Comparison of ENCODE assay signal across 16 mouse cellular contexts in genomic region chr3:127843324-127843940, GRCm38 (mm10). TPM values are rescaled to one million over a fixed set of nuclear protein-coding genes. Genes with fewer than 3 reads are reported as not detected.
DNase-seq lines count a peak whose midpoint lies in the region; ATAC-seq and TF ChIP-seq lines count a peak whose summit lies in the region.
"Had no signal": no experiment of that assay in that cellular context is flagged by ENCODE, and none has a peak within 500 bp of the region (broad histone marks: within the 10 kb centered on the region; RNA-seq: fewer than 3 reads in every experiment).

No protein-coding gene starts in this region.

- TF ChIP-seq POLR2A in liver, adult 2 months (IDR thresholded peaks at IDR 0.05; ENCODE audit: extremely low read depth, insufficient read depth, low read length): no peak

- H3K4me1 ChIP-seq in liver, postnatal 0 days (ENCODE audit: insufficient read depth): peaks cover 17% of the 10 kb centered on the region
- H3K4me1 ChIP-seq in liver, adult 2 months (ENCODE audit: control insufficient read depth, insufficient read depth, low read length): peaks cover 11% of the 10 kb centered on the region
- H3K4me1 ChIP-seq in lung, embryonic 15.5 days: peaks cover 7% of the 10 kb centered on the region
- H3K4me1 ChIP-seq: neural tube, embryonic 12.5 days had no signal

- H3K9ac ChIP-seq in liver, postnatal 0 days (replicated peaks): no peak overlapping the region
- H3K9ac ChIP-seq in liver, adult 2 months (ENCODE audit: low read depth, low read length): no peak overlapping the region
- H3K9ac ChIP-seq in lung, embryonic 15.5 days: no peak overlapping the region
- H3K9ac ChIP-seq: hindbrain, embryonic 15.5 days; neural tube, embryonic 12.5 days had no signal

- no peaks in the 10 kb centered on the region for H3K36me3 ChIP-seq in liver, postnatal 0 days (replicated peaks; ENCODE audit: insufficient read depth, low read length)
- H3K36me3 ChIP-seq in liver, adult 2 months (ENCODE audit: control insufficient read depth, insufficient read depth, low read length): no peaks in the 10 kb centered on the region
- H3K36me3 ChIP-seq in lung, embryonic 15.5 days: no peaks in the 10 kb centered on the region
- H3K36me3 ChIP-seq: hindbrain, embryonic 15.5 days; neural tube, embryonic 12.5 days had no signal

- no peaks in the 10 kb centered on the region for H3K79me2 ChIP-seq in liver, adult 2 months (ENCODE audit: control insufficient read depth, insufficient read depth, low read length)

- no peak for TF ChIP-seq CTCF in liver, postnatal 0 days (IDR thresholded peaks at IDR 0.05; ENCODE audit: low read depth)
- TF ChIP-seq CTCF in liver, adult 2 months (IDR thresholded peaks at IDR 0.05; ENCODE audit: low read depth, low read length): no peak

- no peaks in the 10 kb centered on the region for H3K27me3 ChIP-seq in liver, postnatal 0 days (ENCODE audit: insufficient read depth, low read length)
- H3K27me3 ChIP-seq in liver, adult 2 months (ENCODE audit: control insufficient read depth, insufficient read depth, low read length): no peaks in the 10 kb centered on the region
- no peaks in the 10 kb centered on the region for H3K27me3 ChIP-seq in lung, embryonic 15.5 days
- H3K27me3 ChIP-seq: hindbrain, embryonic 15.5 days; neural tube, embryonic 12.5 days had no signal

- no peak overlapping the region for H3K27ac ChIP-seq in liver, postnatal 0 days (ENCODE audit: low read depth)
- no peak overlapping the region for H3K27ac ChIP-seq in liver, adult 2 months (replicated peaks; ENCODE audit: insufficient read depth, low read depth, low read length)
- no peak overlapping the region for H3K27ac ChIP-seq in lung, embryonic 15.5 days
- H3K27ac ChIP-seq: hindbrain, embryonic 15.5 days; neural tube, embryonic 12.5 days; stomach, postnatal 0 days had no signal

- intact Hi-C loops in left cerebral cortex, postnatal 36 days (cut with DNase I): no loop called here

- DNase-seq in liver: peak; percentile 69
- no peak for DNase-seq in liver, postnatal 0 days
- DNase-seq in liver, adult 2 months (ENCODE audit: extremely low read depth, low read depth, low spot score): peak; percentile 84
- DNase-seq in left cerebral cortex, postnatal 36 days (ENCODE audit: low spot score in 2 of 2): no peak
- no peak for DNase-seq in kidney, adult 8-10 months
- no peak for DNase-seq in ovary, postnatal 14 days (ENCODE audit: low spot score)
- DNase-seq: cerebellum, adult 2 months; embryo, embryonic 11 days; heart, adult 18-20 months; heart, postnatal 14 days; kidney, adult 9 months had no signal

- ATAC-seq in liver, postnatal 0 days: no peak
- peak; percentile 31; the same call in 1 of the 2 replicates for ATAC-seq in lung, embryonic 15.5 days (ENCODE audit: borderline replicate concordance, extremely low read depth, low FRiP score, low TSS enrichment)

- no peak overlapping the region for H3K4me2 ChIP-seq in liver, postnatal 0 days (ENCODE audit: low read depth, low read length)
- no peak overlapping the region for H3K4me2 ChIP-seq in lung, embryonic 15.5 days
- H3K4me2 ChIP-seq: hindbrain, embryonic 15.5 days; neural tube, embryonic 12.5 days had no signal

- H3K9me3 ChIP-seq in liver, postnatal 0 days (ENCODE audit: low read length): no peaks in the 10 kb centered on the region
- no peaks in the 10 kb centered on the region for H3K9me3 ChIP-seq in lung, embryonic 15.5 days
- H3K9me3 ChIP-seq: hindbrain, embryonic 15.5 days; neural tube, embryonic 12.5 days had no signal

- no peak for TF ChIP-seq EP300 in liver, postnatal 0 days (IDR thresholded peaks at IDR 0.05; ENCODE audit: low read depth)

- WGBS in liver, postnatal 0 days (ENCODE audit: insufficient replicate concordance): 67% methylated on average over 2 of the region's 2 CpGs
- 55% methylated on average over 2 of the region's 2 CpGs for WGBS in liver, adult 2 months
- WGBS in lung, embryonic 15.5 days: 46% methylated on average over 2 of the region's 2 CpGs

- H3K4me3 ChIP-seq in liver, postnatal 0 days (ENCODE audit: low read depth, low read length): no peak overlapping the region
- H3K4me3 ChIP-seq in liver, adult 2 months (ENCODE audit: insufficient read depth, low read depth, low read length): no peak overlapping the region
- no peak overlapping the region for H3K4me3 ChIP-seq in lung, embryonic 15.5 days
- H3K4me3 ChIP-seq: hindbrain, embryonic 15.5 days; neural tube, embryonic 12.5 days had no signal

RNA-seq across cellular contexts. Expression of gene Ap1ar, which starts 6.1 kb away (rescaled TPM):
- 11.1 and 12.9 TPM in 2 replicates for polyA plus RNA-seq in liver, postnatal 0 days (2015; fragmentation: Nextera tagmentation; extraction: Ambion mirVana)
- total RNA-seq in liver, adult 2 months (2014; rRNA removed): 20.6 and 21.1 TPM in 2 replicates
- 10.0 and 21.4 TPM in 2 replicates for polyA plus RNA-seq in liver, adult 2 months (2012; rRNA removed)
- 50.9 and 54.8 TPM in 2 replicates for polyA plus RNA-seq in lung, embryonic 15.5 days (2015; fragmentation: Nextera tagmentation; extraction: Ambion mirVana)
- 10 to 100 TPM; 79.4 to 83.4 TPM for total RNA-seq in left cerebral cortex, postnatal 36 days (2021)

RNA-seq across cellular contexts. Expression of gene Fam241a, which starts 52.7 kb away (rescaled TPM):
- polyA plus RNA-seq in liver, postnatal 0 days (2015; fragmentation: Nextera tagmentation; extraction: Ambion mirVana): 25.5 and 28.2 TPM in 2 replicates
- 3.2 and 3.3 TPM in 2 replicates for total RNA-seq in liver, adult 2 months (2014; rRNA removed)
- 1.1 and 1.2 TPM in 2 replicates for polyA plus RNA-seq in liver, adult 2 months (2012; rRNA removed)
- polyA plus RNA-seq in lung, embryonic 15.5 days (2015; fragmentation: Nextera tagmentation; extraction: Ambion mirVana): 8.3 and 10.4 TPM in 2 replicates
- 1 to 10 TPM; 3.4 to 3.6 TPM for total RNA-seq in left cerebral cortex, postnatal 36 days (2021)

RNA-seq across cellular contexts. Expression of gene Tifa, which starts 53.8 kb away (rescaled TPM):
- 20.2 and 21.2 TPM in 2 replicates for polyA plus RNA-seq in liver, postnatal 0 days (2015; fragmentation: Nextera tagmentation; extraction: Ambion mirVana)
- 19.8 and 24.8 TPM in 2 replicates for total RNA-seq in liver, adult 2 months (2014; rRNA removed)
- 8.4 and 12.5 TPM in 2 replicates for polyA plus RNA-seq in liver, adult 2 months (2012; rRNA removed)
- 4.9 and 6.1 TPM in 2 replicates for polyA plus RNA-seq in lung, embryonic 15.5 days (2015; fragmentation: Nextera tagmentation; extraction: Ambion mirVana)
- 1 to 10 TPM; 4.7 to 5.0 TPM for total RNA-seq in left cerebral cortex, postnatal 36 days (2021)
- total RNA-seq: ES-E14 had no signal

Comparison
In these comparisons a context has a peak if more than half of its experiments do, and no peak if none do; other contexts are left out.
1. DNase-seq: peak in liver (single experiment) and liver, adult 2 months (single experiment); none in liver, postnatal 0 days (single experiment), left cerebral cortex, postnatal 36 days (0 of 2), kidney, adult 8-10 months (0 of 2) and ovary, postnatal 14 days (single experiment).